Mouse (Mus musculus) bone marrow, adult 2 months (tissue): ENCODE results near the gene Prkcg. TPM values are rescaled to one million over a fixed set of nuclear protein-coding genes. Genes with fewer than 3 reads are reported as not detected.
A peak's percentile ranks its signal among the peaks of the same experiment; 100 is the strongest.

Experiments
- H3K27ac ChIP-seq: fragments of 200-500 bp; 2 replicates; pipeline ENCODE4 v1.5.1; 2012; ENCODE audit warnings: low read depth, mild to moderate bottlenecking, control low read depth, inconsistent platforms, low read length; ENCODE audit not compliant: control insufficient read depth, poor library complexity, insufficient read depth
- H3K4me1 ChIP-seq: fragments of 200-500 bp; 2 replicates; pipeline ENCODE4 v1.6.1; 2011; ENCODE audit warnings: low read length; ENCODE audit not compliant: control insufficient read depth, insufficient read depth
- H3K4me3 ChIP-seq: fragments of 200-500 bp; replicated peaks from 2 replicates; pipeline ENCODE3; 2011; ENCODE audit warnings: mild to moderate bottlenecking, low read depth, low read length, control low read depth; ENCODE audit not compliant: control insufficient read depth
- CTCF ChIP-seq: fragments of 200-500 bp; IDR thresholded peaks from 2 replicates; pipeline ENCODE4 v1.5.1; 2011; ENCODE audit warnings: low read length, control low read depth; ENCODE audit not compliant: control insufficient read depth, insufficient read depth
- POLR2A ChIP-seq: fragments of 200-500 bp; IDR thresholded peaks from 2 replicates; pipeline ENCODE4 v1.6.1; 2011; ENCODE audit warnings: low read depth, mild to moderate bottlenecking, control low read depth, low read length, borderline replicate concordance; ENCODE audit not compliant: control insufficient read depth
- WGBS: fragments of 180-500 bp; shearing (Covaris S2); methylation state at CpG from one replicate; pipeline ENCODE4 v1.1.7; 2018; 5-methylcytosine and 5-hydroxymethylcytosine counted together
- polyA plus RNA-seq: library from polyadenylated mRNA; stranded (reverse); fragments of >200 nt; gene quantifications from 2 replicates; pipeline ENCODE4 v1.2.4, GENCODE M21; 2011; ENCODE audit warnings: low replicate concordance; ENCODE audit not compliant: missing spikeins, insufficient read depth, insufficient read length

Gene Prkcg
- polyA plus RNA-seq, 1 experiment: 3.2 TPM

- Histone ChIP-seq H3K4me3 (no peak overlapping the region), H3K27ac (peak overlapping the region; percentile 54; the same call in 1 of the 2 replicates), H3K4me1 (peaks cover 4% of the 10 kb centered on the region; the same call in 1 of the 2 replicates)
- WGBS: 41% methylated on average over 1 of the region's 1 CpGs
- no peak for TF ChIP-seq CTCF
- no peak for TF ChIP-seq POLR2A
Measured at GRCm38 (mm10) chr7:3294794-3295193, 5.8 kb downstream of the Prkcg start.

- 39% methylated on average over 5 of the region's 5 CpGs for WGBS
- H3K27ac ChIP-seq: peak overlapping the region; percentile 54; the same call in 1 of the 2 replicates
- TF ChIP-seq POLR2A (no peak), CTCF (no peak)
Measured at GRCm38 (mm10) chr7:3295321-3296110, 6.5 kb downstream of the Prkcg start.

GRCm38 (mm10) chr7:3296711-3297110 lies 7.7 kb downstream of the Prkcg start:
- no peak overlapping the region for H3K4me3 ChIP-seq
- no peak overlapping the region for H3K27ac ChIP-seq
- TF ChIP-seq POLR2A: no peak
- no peak for TF ChIP-seq CTCF
- WGBS: 91% methylated on average over 16 of the region's 16 CpGs
- peaks cover 1% of the 10 kb centered on the region; the same call in 1 of the 2 replicates for H3K4me1 ChIP-seq

More at GRCm38 (mm10) chr7:3295321-3296110, 6.5 kb downstream of the Prkcg start:
- Histone ChIP-seq H3K4me1 (peaks cover 4% of the 10 kb centered on the region; the same call in 1 of the 2 replicates), H3K4me3 (no peak overlapping the region)

- H3K27ac ChIP-seq: no peak overlapping the region
- WGBS: 50% methylated on average over 7 of the region's 7 CpGs
- TF ChIP-seq POLR2A: no peak
- 0 out of 2 replicates have a peak, but pooled peaks have one; percentile 23 for TF ChIP-seq CTCF
- peaks cover under 1% of the 10 kb centered on the region; the same call in 1 of the 2 replicates for H3K4me1 ChIP-seq
- H3K4me3 ChIP-seq: no peak overlapping the region
Measured at GRCm38 (mm10) chr7:3299941-3300617, 11.1 kb downstream of the Prkcg start.

GRCm38 (mm10) chr7:3300891-3301627 lies 12.1 kb downstream of the Prkcg start:
- Histone ChIP-seq H3K4me3 (no peak overlapping the region), H3K27ac (no peak overlapping the region), H3K4me1 (no peaks in the 10 kb centered on the region; the same call in 1 of the 2 replicates)
- no peak for TF ChIP-seq POLR2A
- TF ChIP-seq CTCF: no peak
- WGBS: 63% methylated on average over 8 of the region's 8 CpGs

GRCm38 (mm10) chr7:3301628-3302555 lies 12.9 kb downstream of the Prkcg start:
- Histone ChIP-seq H3K4me3 (no peak overlapping the region), H3K27ac (no peak overlapping the region), H3K4me1 (no peaks in the 10 kb centered on the region; the same call in 1 of the 2 replicates)
- TF ChIP-seq POLR2A (no peak), CTCF (no peak)
- 3% methylated on average over 33 of the region's 33 CpGs for whole genome bisulfite sequencing

GRCm38 (mm10) chr7:3302556-3303275 lies 13.7 kb downstream of the Prkcg start:
- Histone ChIP-seq H3K4me1 (no peaks in the 10 kb centered on the region), H3K27ac (no peak overlapping the region), H3K4me3 (no peak overlapping the region)
- 5% methylated on average over 16 of the region's 16 CpGs for WGBS
- TF ChIP-seq CTCF (no peak), POLR2A (no peak)
